Mouse (Mus musculus): ENCODE data around the gene Slc9c1.

Gene Slc9c1

GRCm38 (mm10) chr16:45624791-45625190, 89.7 kb downstream of the Slc9c1 start:
- no peak for DNase-seq (ENCODE audit: low read depth, low spot score)

- DNase-seq (ENCODE audit: low read depth, low spot score): no peak
Measured at GRCm38 (mm10) chr16:45625342-45625741, 90.2 kb downstream of the Slc9c1 start.

GRCm38 (mm10) chr16:45629497-45630105, 94.5 kb downstream of the Slc9c1 start:
- no peak for DNase-seq (ENCODE audit: low read depth, low spot score)

GRCm38 (mm10) chr16:45630347-45630960, 95.3 kb downstream of the Slc9c1 start:
- DNase-seq (ENCODE audit: low read depth, low spot score): no peak

- no peak for DNase-seq (ENCODE audit: low read depth, low spot score)
Measured at GRCm38 (mm10) chr16:45632420-45632819, 97.3 kb downstream of the Slc9c1 start.

GRCm38 (mm10) chr16:45635826-45636225, 100.7 kb downstream of the Slc9c1 start:
- DNase-seq (ENCODE audit: low read depth, low spot score): no peak

GRCm38 (mm10) chr16:45640070-45640762, 105.1 kb downstream of the Slc9c1 start:
- DNase-seq (ENCODE audit: low read depth, low spot score): no peak

GRCm38 (mm10) chr16:45641301-45641700, 106.2 kb downstream of the Slc9c1 start:
- no peak for DNase-seq (ENCODE audit: low read depth, low spot score)

GRCm38 (mm10) chr16:45643944-45644343, 108.8 kb downstream of the Slc9c1 start:
- no peak for DNase-seq (ENCODE audit: low read depth, low spot score)

GRCm38 (mm10) chr16:45644380-45644779, 109.3 kb downstream of the Slc9c1 start:
- DNase-seq (ENCODE audit: low read depth, low spot score): no peak

GRCm38 (mm10) chr16:45651497-45651896, 116.4 kb downstream of the Slc9c1 start:
- DNase-seq (ENCODE audit: low read depth, low spot score): no peak

GRCm38 (mm10) chr16:45653009-45653933, 118.2 kb downstream of the Slc9c1 start:
- no peak for DNase-seq (ENCODE audit: low read depth, low spot score)

- no peak for DNase-seq (ENCODE audit: low read depth, low spot score)
Measured at GRCm38 (mm10) chr16:45653934-45654332, 118.8 kb downstream of the Slc9c1 start, which contains the start of gene BC016579. Gene BC016579, minus strand, starts transcription at chr16:45654068.

GRCm38 (mm10) chr16:45654465-45654864, 119.4 kb downstream of the Slc9c1 start:
- DNase-seq (ENCODE audit: low read depth, low spot score): no peak

Measured in c-Kit-negative CD71-positive TER-119-positive erythroid progenitor cells, embryonic 14.5 days (primary cell).